Mouse (Mus musculus) lung, embryonic 16.5 days (tissue): ENCODE data around the gene Abcg2. TPM values are rescaled to one million over a fixed set of nuclear protein-coding genes. Genes with fewer than 3 reads are reported as not detected.
A peak's percentile ranks its signal among the peaks of the same experiment; 100 is the strongest.

Source experiments
- ATAC-seq: fragments of 200-750 bp; cut with Nextera tagmentation; 2 replicates; pipeline ENCODE4 v1.8.0; 2017; ENCODE audit warnings: low read depth, mild to moderate bottlenecking, moderate library complexity
- H3K27ac ChIP-seq: fragments of 300-500 bp; sonication (generic); 2 replicates; pipeline ENCODE4 v1.5.1; 2014; ENCODE audit warnings: mild to moderate bottlenecking, control low read depth, low read length
- H3K27me3 ChIP-seq: fragments of 300-500 bp; sonication (generic); 2 replicates; pipeline ENCODE4 v1.6.1; 2014; ENCODE audit warnings: low read depth, low read length, mixed read lengths; ENCODE audit not compliant: control insufficient read depth, insufficient read depth
- H3K36me3 ChIP-seq: fragments of 300-500 bp; sonication (generic); 2 replicates; pipeline ENCODE4 v1.6.1; 2014; ENCODE audit warnings: low read length; ENCODE audit not compliant: control insufficient read depth, insufficient read depth
- H3K4me1 ChIP-seq: fragments of 300-500 bp; sonication (generic); replicated peaks from 2 replicates; pipeline ENCODE4 v1.6.1; 2014; ENCODE audit warnings: low read length, mixed read lengths; ENCODE audit not compliant: control insufficient read depth, insufficient read depth
- H3K4me2 ChIP-seq: fragments of 300-500 bp; sonication (generic); 2 replicates; pipeline ENCODE4 v1.6.1; 2014; ENCODE audit warnings: low read depth, low read length, control low read depth
- H3K4me3 ChIP-seq: fragments of 300-500 bp; sonication (generic); 2 replicates; pipeline ENCODE4 v1.5.1; 2014; ENCODE audit warnings: mild to moderate bottlenecking, low read length, control low read depth
- H3K9ac ChIP-seq: fragments of 300-500 bp; sonication (generic); 2 replicates; pipeline ENCODE4 v1.6.1; 2014; ENCODE audit warnings: low read length, control low read depth
- H3K9me3 ChIP-seq: fragments of 300-500 bp; sonication (generic); 2 replicates; pipeline ENCODE4 v1.6.1; 2016; ENCODE audit warnings: low read length; ENCODE audit not compliant: control insufficient read depth
- WGBS: fragments of 180-500 bp; shearing (Covaris S2); extraction: QIAGEN DNeasy Blood & Tissue Kit; methylation state at CpG from one replicate; pipeline ENCODE4 v1.1.7; 2014; 5-methylcytosine and 5-hydroxymethylcytosine counted together
- polyA plus RNA-seq: library from polyadenylated mRNA; unstranded; fragments of >200 nt; fragmentation: Nextera tagmentation; extraction: Ambion mirVana; gene quantifications from 2 replicates; pipeline ENCODE4 v1.2.1, GENCODE M21; 2015

Gene Abcg2
- polyA plus RNA-seq, 1 experiment from 2014 or later, result 56.7 TPM

DNA sequence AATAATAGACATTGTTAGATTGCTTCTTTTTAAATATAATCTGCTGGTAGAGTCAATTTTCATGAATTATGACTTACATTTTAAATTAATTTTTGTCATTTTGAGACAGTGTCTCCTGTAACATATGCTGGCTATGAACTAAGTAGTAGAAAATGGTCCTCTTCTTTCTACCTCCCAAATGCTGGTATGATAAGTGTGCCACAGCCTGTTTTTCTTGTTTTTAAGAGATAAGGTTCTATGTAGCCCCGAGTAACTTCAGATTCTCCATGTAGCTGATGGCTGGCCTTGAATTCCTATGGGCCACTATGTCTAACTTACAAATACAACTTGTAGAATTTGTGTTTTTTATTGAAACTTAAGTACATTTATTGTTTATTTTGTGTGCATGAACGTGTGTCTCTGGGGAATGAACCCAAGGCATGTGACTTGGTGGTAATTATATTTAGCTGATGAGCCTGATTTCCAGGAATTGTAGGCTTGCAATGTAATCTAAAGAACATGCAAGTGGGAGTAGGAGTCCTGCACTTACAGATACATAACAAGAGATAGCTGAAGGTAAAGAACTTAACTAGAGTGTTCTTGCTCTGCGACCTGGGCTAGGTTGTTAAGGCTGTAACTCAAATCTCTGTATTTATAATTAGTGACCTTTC, 63.9 kb downstream of the Abcg2 start:
- H3K27me3 ChIP-seq, result no peaks in the 10 kb centered on the region
- H3K9ac ChIP-seq, result no peak overlapping the region
- no peak overlapping the region for H3K4me3 ChIP-seq
- 41% methylated on average over 3 of the region's 3 CpGs for WGBS
- no peak overlapping the region for H3K4me2 ChIP-seq
- ATAC-seq, result no peak
- no peaks in the 10 kb centered on the region for H3K4me1 ChIP-seq
- no peak overlapping the region; the same call in 1 of the 2 replicates for H3K27ac ChIP-seq
- H3K36me3 ChIP-seq, result no peaks in the 10 kb centered on the region
- no peaks in the 10 kb centered on the region for H3K9me3 ChIP-seq

DNA sequence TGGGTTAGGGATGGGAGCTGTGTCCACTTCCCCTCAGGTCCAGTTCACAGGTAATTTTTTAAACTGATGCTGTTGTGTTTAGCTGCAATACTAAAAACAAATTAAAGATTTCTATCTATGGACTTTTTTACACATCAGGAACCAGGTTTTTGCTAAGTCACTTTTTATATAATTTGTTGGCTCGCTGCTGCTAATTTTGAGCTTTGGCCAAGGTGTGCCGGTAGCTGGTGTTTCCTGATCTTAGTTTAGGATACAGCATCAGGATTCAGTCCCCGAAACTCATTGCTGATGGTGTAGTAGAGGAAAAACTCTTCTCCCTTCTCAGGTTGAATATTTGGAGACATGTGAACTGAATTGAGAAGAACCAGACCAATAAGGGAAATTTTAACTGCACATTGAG, 65.8 kb downstream of the Abcg2 start:
- Histone ChIP-seq H3K27me3 (no peaks in the 10 kb centered on the region), H3K9me3 (no peaks in the 10 kb centered on the region), H3K4me1 (no peaks in the 10 kb centered on the region), H3K9ac (no peak overlapping the region), H3K27ac (no peak overlapping the region), H3K36me3 (no peaks in the 10 kb centered on the region), H3K4me2 (no peak overlapping the region), H3K4me3 (no peak overlapping the region)
- WGBS, result 93% methylated on average over 3 of the region's 3 CpGs
- no peak for ATAC-seq

DNA sequence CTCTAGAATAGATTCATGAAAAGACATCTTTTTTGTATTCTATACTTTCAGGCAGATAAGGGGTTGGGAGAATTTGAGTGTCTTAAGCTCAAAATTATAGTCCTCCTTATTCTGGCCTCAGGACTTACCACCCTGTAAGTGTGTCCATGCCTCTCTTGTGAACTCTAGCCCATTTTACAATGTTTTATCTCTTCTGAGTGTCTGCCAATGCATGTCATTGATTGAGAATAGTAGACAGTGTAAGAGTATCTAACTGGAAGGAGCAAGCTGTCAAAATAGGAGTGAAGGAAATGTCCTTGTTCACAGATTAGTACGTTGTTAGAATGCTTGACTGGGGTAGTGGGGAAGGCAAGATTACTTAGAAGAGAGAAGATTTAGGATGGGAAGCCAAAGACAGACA, 66.7 kb downstream of the Abcg2 start:
- H3K4me1 ChIP-seq, result no peaks in the 10 kb centered on the region
- H3K27me3 ChIP-seq, result no peaks in the 10 kb centered on the region
- H3K27ac ChIP-seq, result no peak overlapping the region
- H3K9ac ChIP-seq, result no peak overlapping the region
- no peak for ATAC-seq
- WGBS, result 39% methylated on average over 1 of the region's 1 CpGs
- no peaks in the 10 kb centered on the region for H3K36me3 ChIP-seq
- H3K4me2 ChIP-seq, result no peak overlapping the region
- H3K4me3 ChIP-seq, result no peak overlapping the region
- H3K9me3 ChIP-seq, result no peaks in the 10 kb centered on the region

DNA sequence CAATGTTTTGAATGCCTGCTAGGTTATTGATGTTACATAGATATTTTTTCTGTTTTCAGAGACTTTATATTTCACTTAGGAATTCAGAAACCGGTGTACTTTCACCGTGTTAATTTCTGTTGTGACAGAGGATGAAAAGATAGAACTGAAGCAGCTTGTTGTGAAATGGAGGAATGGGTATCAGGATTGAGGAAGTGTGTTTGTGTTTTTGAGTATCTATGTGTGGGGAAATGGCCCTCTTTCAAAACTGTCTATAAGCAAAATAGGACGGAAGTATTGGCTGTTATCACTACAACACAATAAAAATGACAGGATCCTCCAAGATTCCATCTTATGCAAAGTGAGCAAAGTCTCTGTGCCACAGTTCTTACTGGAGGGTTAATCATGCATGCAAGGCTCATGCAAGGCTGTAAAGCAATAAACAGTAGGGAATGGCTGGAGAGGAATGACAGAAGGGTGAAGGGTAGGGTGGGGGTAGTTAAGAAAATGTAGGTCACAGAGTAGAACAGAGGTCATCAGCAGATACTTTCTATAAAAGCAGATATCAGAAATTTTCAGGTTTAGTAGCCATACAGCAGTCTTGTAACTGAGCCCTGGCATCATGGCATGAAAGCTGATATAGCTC, 76.7 kb downstream of the Abcg2 start:
- WGBS, result 82% methylated on average over 3 of the region's 3 CpGs
- ATAC-seq, result no peak
- Histone ChIP-seq H3K9me3 (no peaks in the 10 kb centered on the region), H3K36me3 (no peaks in the 10 kb centered on the region), H3K4me2 (no peak overlapping the region), H3K4me1 (no peaks in the 10 kb centered on the region), H3K27me3 (no peaks in the 10 kb centered on the region), H3K4me3 (no peak overlapping the region), H3K27ac (no peak overlapping the region), H3K9ac (no peak overlapping the region)

DNA sequence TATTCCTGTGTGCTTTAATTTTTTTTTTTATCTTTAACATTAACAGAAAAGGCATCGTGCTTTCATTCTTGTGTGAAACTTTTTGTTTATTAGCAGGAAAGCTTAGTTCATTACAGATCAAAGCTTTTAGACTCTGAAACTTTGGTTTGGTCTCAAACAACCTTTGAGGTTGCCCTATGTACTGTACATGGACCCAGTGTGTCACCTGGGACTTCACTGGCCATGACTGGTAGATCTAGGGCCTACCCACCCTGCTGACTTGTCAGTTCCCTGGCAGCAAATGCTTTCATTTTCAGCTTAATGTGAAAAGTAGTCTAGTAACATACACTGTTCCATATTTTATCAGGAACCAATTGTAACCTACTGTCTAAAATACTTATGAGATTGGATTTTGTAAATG, 93.5 kb downstream of the Abcg2 start:
- ATAC-seq, result no peak
- no peaks in the 10 kb centered on the region for H3K4me1 ChIP-seq
- no peaks in the 10 kb centered on the region for H3K9me3 ChIP-seq
- no peaks in the 10 kb centered on the region for H3K36me3 ChIP-seq
- WGBS, result 93% methylated on average over 1 of the region's 1 CpGs
- no peaks in the 10 kb centered on the region for H3K27me3 ChIP-seq
- H3K9ac ChIP-seq, result no peak overlapping the region
- H3K27ac ChIP-seq, result no peak overlapping the region
- H3K4me3 ChIP-seq, result no peak overlapping the region
- no peak overlapping the region for H3K4me2 ChIP-seq

DNA sequence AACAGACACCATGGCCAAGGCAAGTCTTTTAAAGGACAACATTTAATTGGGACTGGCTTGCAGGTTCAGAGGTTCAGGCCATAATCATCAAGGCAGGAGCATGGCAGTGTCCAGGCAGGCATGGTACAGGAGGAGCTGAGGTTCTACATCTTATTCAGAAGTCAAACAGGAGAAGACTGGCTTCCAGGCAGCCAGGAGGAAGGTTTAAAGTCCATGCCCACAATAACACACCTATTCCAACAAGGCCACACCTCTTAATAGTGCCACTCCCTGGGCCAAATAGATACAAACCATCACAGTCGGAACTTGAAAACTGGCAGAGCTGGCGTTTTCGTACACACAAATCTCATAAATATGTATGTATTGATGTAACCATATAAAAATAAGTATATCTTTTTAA, 94.2 kb downstream of the Abcg2 start:
- no peaks in the 10 kb centered on the region for H3K27me3 ChIP-seq
- no peak for ATAC-seq
- no peak overlapping the region for H3K4me3 ChIP-seq
- H3K9ac ChIP-seq, result no peak overlapping the region
- no peaks in the 10 kb centered on the region for H3K9me3 ChIP-seq
- no peak overlapping the region for H3K4me2 ChIP-seq
- H3K27ac ChIP-seq, result no peak overlapping the region
- H3K36me3 ChIP-seq, result no peaks in the 10 kb centered on the region
- 98% methylated on average over 3 of the region's 3 CpGs for WGBS
- H3K4me1 ChIP-seq, result no peaks in the 10 kb centered on the region

DNA sequence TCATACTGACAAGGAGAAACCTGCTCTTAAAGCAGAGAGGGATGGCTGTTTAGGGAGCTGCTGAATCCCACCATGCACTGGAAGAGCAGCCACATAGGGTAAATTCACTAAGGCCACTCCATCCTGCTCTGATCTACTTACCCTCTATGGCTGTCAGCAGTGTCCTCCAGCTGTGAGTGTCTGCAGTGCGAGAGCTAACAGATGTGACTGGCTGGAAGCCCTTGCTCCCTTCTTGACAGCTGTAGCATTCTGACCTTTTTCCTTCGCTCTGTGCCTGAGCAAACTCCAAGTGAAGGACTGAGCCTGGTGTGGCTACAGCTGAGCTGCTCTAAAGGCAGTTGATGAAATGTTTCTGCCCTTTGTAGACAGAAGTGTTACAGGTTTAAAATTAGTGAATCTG, 107.3 kb downstream of the Abcg2 start:
- Histone ChIP-seq H3K27ac (no peak overlapping the region), H3K4me2 (no peak overlapping the region), H3K4me1 (no peaks in the 10 kb centered on the region), H3K27me3 (no peaks in the 10 kb centered on the region), H3K36me3 (peaks cover 4% of the 10 kb centered on the region; the same call in 1 of the 2 replicates), H3K4me3 (no peak overlapping the region), H3K9me3 (no peaks in the 10 kb centered on the region), H3K9ac (no peak overlapping the region)
- WGBS, result 58% methylated on average over 2 of the region's 2 CpGs
- peak; percentile 65 for ATAC-seq

DNA sequence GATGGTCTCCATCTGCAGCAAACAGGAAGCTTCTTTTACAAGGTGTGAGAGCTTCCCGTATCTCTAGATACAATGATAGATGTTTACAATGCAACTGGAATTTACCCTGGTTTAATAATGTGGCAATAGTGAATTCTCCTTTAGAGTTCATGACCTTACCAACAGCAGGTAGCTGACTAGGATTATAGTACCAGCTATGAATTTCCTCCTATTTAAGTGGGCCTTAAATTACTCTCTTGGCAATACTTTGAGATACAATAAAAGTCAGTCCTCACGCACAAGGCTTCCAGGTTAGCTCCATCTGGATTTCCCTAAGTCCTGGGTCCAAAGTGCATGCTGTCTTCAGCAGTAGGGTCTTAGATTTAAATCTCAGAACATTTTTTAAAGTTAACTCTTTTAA, 109.9 kb downstream of the Abcg2 start:
- Histone ChIP-seq H3K9ac (no peak overlapping the region), H3K4me1 (no peaks in the 10 kb centered on the region), H3K36me3 (peaks cover 4% of the 10 kb centered on the region; the same call in 1 of the 2 replicates), H3K4me2 (no peak overlapping the region), H3K27ac (no peak overlapping the region), H3K4me3 (no peak overlapping the region), H3K27me3 (no peaks in the 10 kb centered on the region), H3K9me3 (no peaks in the 10 kb centered on the region)
- no peak for ATAC-seq
- 89% methylated on average over 2 of the region's 2 CpGs for WGBS

DNA sequence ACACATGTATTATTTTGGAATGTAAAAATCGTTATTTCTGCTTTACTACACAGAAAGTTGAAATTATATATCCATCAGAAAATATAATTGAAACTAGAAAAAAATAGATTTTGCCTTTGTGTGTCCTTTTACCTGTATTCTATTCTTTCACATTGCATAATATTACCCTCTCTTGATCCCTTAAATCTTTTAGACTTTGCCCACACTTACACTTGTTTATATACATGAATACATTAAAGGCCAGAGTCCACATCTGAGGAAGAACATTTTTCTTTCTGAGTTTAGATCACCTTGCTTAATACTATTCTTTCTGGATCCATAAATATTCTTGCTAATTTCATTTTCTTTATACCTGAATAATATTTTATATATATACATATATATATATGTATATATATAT, 110.4 kb downstream of the Abcg2 start:
- Histone ChIP-seq H3K4me3 (no peak overlapping the region), H3K27me3 (no peaks in the 10 kb centered on the region), H3K9me3 (no peaks in the 10 kb centered on the region), H3K4me2 (no peak overlapping the region), H3K9ac (no peak overlapping the region), H3K4me1 (no peaks in the 10 kb centered on the region), H3K36me3 (peaks cover 4% of the 10 kb centered on the region; the same call in 1 of the 2 replicates), H3K27ac (no peak overlapping the region)
- no peak for ATAC-seq
- WGBS, result 75% methylated on average over 1 of the region's 1 CpGs
